Mouse (Mus musculus) thymus, adult 2 months (tissue): ENCODE results near the gene Accs. TPM values are rescaled to one million over a fixed set of nuclear protein-coding genes. Genes with fewer than 3 reads are reported as not detected.

Experiments used
- DNase-seq: peaks from one replicate; pipeline ENCODE4 v3.0.0; 2021
- H3K27ac ChIP-seq: fragments of 200-500 bp; 2 replicates; pipeline ENCODE4 v1.5.1; 2012; ENCODE audit warnings: low read length, control low read depth; ENCODE audit not compliant: control insufficient read depth, insufficient read depth
- H3K27me3 ChIP-seq: fragments of 200-500 bp; 2 replicates; pipeline ENCODE4 v1.6.1; 2012; ENCODE audit warnings: mild to moderate bottlenecking, low read length, moderate library complexity, mixed read lengths; ENCODE audit not compliant: control insufficient read depth, insufficient read depth
- H3K36me3 ChIP-seq: fragments of 200-500 bp; 2 replicates; pipeline ENCODE4 v1.6.1; 2012; ENCODE audit warnings: mild to moderate bottlenecking, low read length, moderate library complexity; ENCODE audit not compliant: control insufficient read depth, insufficient read depth
- H3K4me1 ChIP-seq: fragments of 200-500 bp; replicated peaks from 2 replicates; pipeline ENCODE4 v1.6.1; 2012; ENCODE audit warnings: low read length; ENCODE audit not compliant: control insufficient read depth, insufficient read depth
- H3K4me3 ChIP-seq: fragments of 200-500 bp; 2 replicates; pipeline ENCODE4 v1.5.1; 2012; ENCODE audit warnings: mild to moderate bottlenecking, low read length, control low read depth, moderate library complexity; ENCODE audit not compliant: control insufficient read depth, insufficient read depth
- CTCF ChIP-seq: fragments of 200-500 bp; IDR thresholded peaks from 2 replicates; pipeline ENCODE4 v1.5.1; 2012; ENCODE audit warnings: mild to moderate bottlenecking, control low read depth, low read length, moderate library complexity, borderline replicate concordance; ENCODE audit not compliant: control insufficient read depth, poor library complexity, insufficient read depth; ENCODE audit errors: extremely low read depth
- POLR2A ChIP-seq: fragments of 200-500 bp; IDR thresholded peaks from 2 replicates; pipeline ENCODE4 v1.6.1; 2012; ENCODE audit warnings: mild to moderate bottlenecking, low read length, control low read depth, moderate library complexity; ENCODE audit not compliant: control insufficient read depth, poor library complexity, insufficient read depth; ENCODE audit errors: extremely low read depth
- WGBS: fragments of 180-500 bp; shearing (Covaris S2); methylation state at CpG from one replicate; pipeline ENCODE4 v1.1.7; 2018; 5-methylcytosine and 5-hydroxymethylcytosine counted together
- polyA plus RNA-seq: library from polyadenylated mRNA; depleted of rRNA; stranded (reverse); fragments of >200 nt; gene quantifications from 2 replicates; pipeline ENCODE4 v1.2.3, GENCODE M21; 2012

Gene Accs
- polyA plus RNA-seq, 1 experiment, result 30.3 TPM

DNA sequence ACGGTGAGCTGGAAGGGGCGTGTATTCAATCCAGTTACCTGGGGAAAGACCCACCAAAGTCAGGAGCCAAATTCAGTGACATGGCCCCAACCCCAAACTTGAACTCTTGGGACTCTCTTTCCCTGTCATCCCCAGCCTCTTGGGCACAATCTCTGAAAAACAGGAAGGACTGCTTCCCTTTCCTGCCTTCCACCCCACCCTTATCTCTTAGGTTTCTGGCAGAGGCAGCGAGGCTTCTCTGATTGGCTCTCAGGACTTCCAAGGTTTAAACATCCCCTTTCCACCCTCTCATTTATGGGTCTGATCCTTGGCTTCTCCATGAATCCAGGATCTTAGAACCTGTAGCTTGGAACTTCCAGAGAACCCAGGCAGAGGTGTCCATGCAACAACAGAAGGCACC is 8.4 kb downstream of the Accs start:
- H3K27me3 ChIP-seq, result no peaks in the 10 kb centered on the region
- H3K36me3 ChIP-seq, result 0 out of 2 replicates have a peak, but pooled peaks cover 4% of the 10 kb centered on the region
- 96% methylated on average over 3 of the region's 3 CpGs for WGBS

DNA sequence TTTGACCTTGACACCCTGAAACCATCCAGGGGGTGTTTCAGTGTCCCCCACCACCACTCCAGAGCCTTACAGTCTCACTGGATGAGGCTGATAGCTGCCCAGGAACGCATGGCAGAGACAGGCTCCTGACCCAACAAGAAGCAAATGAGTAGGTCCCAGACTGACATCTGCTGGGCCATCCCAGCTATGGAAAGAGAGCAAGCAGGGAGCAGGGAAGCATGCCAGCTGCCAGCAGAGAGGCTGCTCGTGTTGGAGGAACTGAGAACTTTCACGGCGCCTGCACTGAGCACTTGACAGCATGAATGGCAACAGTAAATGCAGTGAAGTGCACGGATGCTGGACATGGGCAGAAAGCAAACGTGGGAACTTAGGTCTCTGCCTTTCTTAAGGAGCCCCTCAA is 9.6 kb downstream of the Accs start:
- no peak overlapping the region for H3K27ac ChIP-seq
- 0 out of 2 replicates have a peak, but pooled peaks cover 4% of the 10 kb centered on the region for H3K36me3 ChIP-seq
- no peak for DNase-seq
- no peaks in the 10 kb centered on the region for H3K4me1 ChIP-seq
- H3K4me3 ChIP-seq, result no peak overlapping the region
- TF ChIP-seq POLR2A (no peak), CTCF (no peak)
- no peaks in the 10 kb centered on the region for H3K27me3 ChIP-seq
- 94% methylated on average over 6 of the region's 6 CpGs for WGBS

More for the DNA sequence above, 8.4 kb downstream of the Accs start:
- TF ChIP-seq POLR2A (no peak), CTCF (no peak)
- DNase-seq, result no peak
- Histone ChIP-seq H3K27ac (no peak overlapping the region), H3K4me1 (no peaks in the 10 kb centered on the region), H3K4me3 (no peak overlapping the region)

DNA sequence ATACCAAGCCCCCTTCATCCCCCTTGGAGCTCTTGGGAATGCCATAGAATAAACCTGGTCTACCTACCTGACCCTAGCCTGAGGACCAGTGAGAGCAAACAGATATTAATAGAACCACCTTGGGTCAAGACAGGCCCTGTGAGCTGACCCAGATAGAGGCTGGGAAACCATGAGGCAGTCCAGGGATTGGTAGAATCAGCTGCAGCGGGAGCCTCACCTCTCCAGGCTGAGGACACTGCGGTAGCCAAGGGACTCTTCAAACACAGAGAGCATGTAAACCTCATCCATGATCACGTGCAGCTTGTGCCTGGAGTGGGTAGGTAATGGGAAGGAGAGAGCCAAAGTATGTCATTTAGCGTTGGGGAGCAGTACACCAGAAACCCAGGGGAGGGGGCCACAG is 10.8 kb downstream of the Accs start:
- Histone ChIP-seq H3K27me3 (no peaks in the 10 kb centered on the region), H3K27ac (no peak overlapping the region), H3K36me3 (no peaks in the 10 kb centered on the region), H3K4me1 (no peaks in the 10 kb centered on the region), H3K4me3 (no peak overlapping the region)
- TF ChIP-seq POLR2A, result no peak
- TF ChIP-seq CTCF, result no peak
- DNase-seq, result no peak
- 97% methylated on average over 4 of the region's 4 CpGs for WGBS

DNA sequence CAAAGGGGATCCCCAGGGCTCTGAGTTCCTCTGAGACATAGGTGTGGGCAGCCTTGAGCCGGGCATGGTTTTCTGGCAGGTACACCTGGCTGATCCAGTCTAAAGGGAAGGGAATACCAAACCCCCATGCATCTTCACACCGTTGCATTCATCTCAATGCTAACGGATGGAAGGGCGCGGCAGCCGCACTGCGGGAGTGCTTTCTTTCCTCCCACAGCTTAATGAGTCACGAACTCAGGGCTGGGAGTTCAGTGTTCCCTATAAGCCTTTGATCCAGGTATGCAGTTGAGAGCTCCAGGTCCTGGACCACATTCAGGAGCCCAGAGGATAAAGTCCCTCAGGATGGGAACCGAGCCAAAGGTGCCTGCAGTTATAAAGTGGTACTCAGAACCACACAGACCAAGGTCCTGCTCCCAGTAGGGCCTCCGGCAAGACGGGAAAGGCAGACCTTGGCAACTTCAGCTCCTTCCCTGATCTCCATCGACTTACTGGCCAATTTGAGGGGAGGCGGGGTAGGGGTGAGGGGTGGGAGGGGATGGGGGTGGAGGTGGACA is 13.4 kb downstream of the Accs start:
- Histone ChIP-seq H3K4me1 (no peaks in the 10 kb centered on the region), H3K36me3 (no peaks in the 10 kb centered on the region), H3K4me3 (no peak overlapping the region), H3K27ac (no peak overlapping the region), H3K27me3 (no peaks in the 10 kb centered on the region)
- TF ChIP-seq CTCF, result no peak
- no peak for TF ChIP-seq POLR2A
- no peak for DNase-seq
- WGBS, result 94% methylated on average over 13 of the region's 13 CpGs

DNA sequence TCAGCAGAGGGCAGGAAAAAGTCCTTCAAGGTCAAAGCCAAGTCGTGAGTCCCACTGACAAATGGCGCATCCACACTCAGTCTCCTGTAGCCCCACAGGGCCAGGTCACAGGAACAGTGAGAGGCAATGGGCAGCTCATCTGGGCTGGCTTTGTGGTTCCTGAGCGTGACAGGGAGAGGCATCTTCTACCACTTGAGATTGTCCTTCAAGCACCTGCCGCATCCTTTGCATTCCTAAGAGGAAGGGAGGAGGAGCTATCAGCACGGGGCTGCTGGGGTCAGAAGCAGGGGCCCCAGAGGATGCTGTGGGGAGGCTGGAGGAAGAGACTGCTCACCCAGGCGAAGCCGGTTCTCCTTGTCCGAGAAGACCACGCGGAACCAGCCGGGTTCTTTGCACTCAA is 14.1 kb downstream of the Accs start:
- WGBS, result 94% methylated on average over 11 of the region's 11 CpGs
- H3K27ac ChIP-seq, result no peak overlapping the region
- DNase-seq, result no peak
- no peak overlapping the region for H3K4me3 ChIP-seq
- no peaks in the 10 kb centered on the region for H3K27me3 ChIP-seq
- no peaks in the 10 kb centered on the region for H3K36me3 ChIP-seq
- H3K4me1 ChIP-seq, result no peaks in the 10 kb centered on the region
- no peak for TF ChIP-seq POLR2A
- no peak for TF ChIP-seq CTCF

DNA sequence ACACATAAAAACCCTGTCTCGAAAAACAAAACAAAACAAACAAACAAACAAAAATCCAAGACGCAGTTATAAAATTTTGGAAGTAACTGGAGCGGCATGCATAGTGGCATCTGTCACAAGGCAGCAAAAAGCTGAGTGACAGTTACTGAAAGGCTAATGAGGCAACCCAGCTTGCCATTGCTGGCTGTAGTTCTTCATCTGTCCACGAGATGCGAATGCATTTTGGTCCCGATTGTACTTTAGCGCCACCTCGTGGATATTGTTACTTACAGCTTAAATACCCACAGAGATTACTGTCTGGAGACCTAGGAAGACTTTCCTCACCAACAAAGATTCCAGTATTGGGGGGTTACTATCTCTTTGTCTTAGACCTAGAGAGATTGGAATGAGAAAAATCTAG is 26.2 kb downstream of the Accs start:
- peaks cover 4% of the 10 kb centered on the region; the same call in 1 of the 2 replicates for H3K4me1 ChIP-seq
- TF ChIP-seq POLR2A (no peak), CTCF (no peak)
- peak; percentile 72 for DNase-seq
- H3K36me3 ChIP-seq, result no peaks in the 10 kb centered on the region
- H3K27me3 ChIP-seq, result no peaks in the 10 kb centered on the region
- H3K27ac ChIP-seq, result no peak overlapping the region
- no peak overlapping the region for H3K4me3 ChIP-seq
- WGBS, result 14% methylated on average over 8 of the region's 8 CpGs
